Mouse (Mus musculus) kidney, adult 11 months (tissue): ENCODE measurements around the gene Hoxa10.

Experiments used
- DNase-seq: peaks from one replicate; pipeline ENCODE4 v3.0.0; 2022

Hoxa10 gene

GRCm38 (mm10) chr6:52245040-52245756 lies 4.5 kb upstream of the Hoxa10 start:
- DNase-seq, result no peak

- no peak for DNase-seq
Measured at GRCm38 (mm10) chr6:52244471-52245039, 3.9 kb upstream of the Hoxa10 start.

- no peak for DNase-seq
Measured at GRCm38 (mm10) chr6:52243681-52244121, 3.0 kb upstream of the Hoxa10 start.

- no peak for DNase-seq
Measured at GRCm38 (mm10) chr6:52242801-52243332, 2.2 kb upstream of the Hoxa10 start.

- no peak for DNase-seq
Measured at GRCm38 (mm10) chr6:52241001-52241621, 457 bp upstream of the Hoxa10 start.

GRCm38 (mm10) chr6:52239625-52240388 lies 847 bp downstream of the Hoxa10 start:
- no peak for DNase-seq

- DNase-seq, result no peak
Measured at GRCm38 (mm10) chr6:52238976-52239375, 1.7 kb downstream of the Hoxa10 start.

GRCm38 (mm10) chr6:52238155-52238545 lies 2.5 kb downstream of the Hoxa10 start:
- no peak for DNase-seq

- DNase-seq, result no peak
Measured at GRCm38 (mm10) chr6:52237346-52238154, 3.1 kb downstream of the Hoxa10 start.

GRCm38 (mm10) chr6:52236806-52237205 lies 3.8 kb downstream of the Hoxa10 start:
- DNase-seq, result no peak

- no peak for DNase-seq
Measured at GRCm38 (mm10) chr6:52235866-52236265, 4.8 kb downstream of the Hoxa10 start.

GRCm38 (mm10) chr6:52235267-52235666 lies 5.4 kb downstream of the Hoxa10 start:
- DNase-seq, result no peak

GRCm38 (mm10) chr6:52234428-52235140 lies 6.1 kb downstream of the Hoxa10 start:
- peak; percentile 72 for DNase-seq

- DNase-seq, result peak; percentile 89
Measured at GRCm38 (mm10) chr6:52233546-52234427, 6.9 kb downstream of the Hoxa10 start.

- no peak for DNase-seq
Measured at GRCm38 (mm10) chr6:52232984-52233545, 7.6 kb downstream of the Hoxa10 start.

GRCm38 (mm10) chr6:52232568-52232965 lies 8.1 kb downstream of the Hoxa10 start:
- DNase-seq, result peak; percentile 73

- DNase-seq, result peak; percentile 59
Measured at GRCm38 (mm10) chr6:52231885-52232567, 8.6 kb downstream of the Hoxa10 start.

GRCm38 (mm10) chr6:52230516-52231165 lies 10.0 kb downstream of the Hoxa10 start, which contains the start of gene Hoxa9:
Hoxa9 (minus strand) TSS chr6:52231089.
- peak; percentile 70 for DNase-seq
